Mouse (Mus musculus) lung, adult 2 months (tissue): Measurements from ENCODE around the gene Nav2. TPM values are rescaled to one million over a fixed set of nuclear protein-coding genes. Genes with fewer than 3 reads are reported as not detected.

Source experiments
- DNase-seq: peaks from one replicate; pipeline ENCODE4 v3.0.0; 2022
- H3K4me1 ChIP-seq: fragments of 200-500 bp; 2 replicates; pipeline ENCODE4 v1.6.1; 2011; ENCODE audit warnings: low read length; ENCODE audit not compliant: control insufficient read depth, insufficient read depth
- H3K4me3 ChIP-seq: fragments of 200-500 bp; replicated peaks from 2 replicates; pipeline ENCODE3; 2011; ENCODE audit warnings: low read depth, mild to moderate bottlenecking, control low read depth, low read length; ENCODE audit errors: extremely low read depth
- CTCF ChIP-seq: fragments of 200-500 bp; IDR thresholded peaks from 2 replicates; pipeline ENCODE4 v1.5.1; 2011; ENCODE audit warnings: mild to moderate bottlenecking, low read length, control low read depth; ENCODE audit not compliant: insufficient read depth
- POLR2A ChIP-seq: fragments of 200-500 bp; IDR thresholded peaks from 2 replicates; pipeline ENCODE4 v1.6.1; 2011; ENCODE audit warnings: low read depth, mild to moderate bottlenecking, control low read depth, low read length, borderline replicate concordance; ENCODE audit errors: extremely low read depth
- WGBS: fragments of 180-500 bp; shearing (Covaris S2); methylation state at CpG from one replicate; pipeline ENCODE4 v1.1.7; 2018; 5-methylcytosine and 5-hydroxymethylcytosine counted together
- polyA plus RNA-seq: library from polyadenylated mRNA; depleted of rRNA; stranded (reverse); fragments of >200 nt; gene quantifications from 2 replicates; pipeline ENCODE4 v1.2.3, GENCODE M21; 2012

Gene Nav2
- polyA plus RNA-seq, 1 experiment, result 33.9 TPM

DNA sequence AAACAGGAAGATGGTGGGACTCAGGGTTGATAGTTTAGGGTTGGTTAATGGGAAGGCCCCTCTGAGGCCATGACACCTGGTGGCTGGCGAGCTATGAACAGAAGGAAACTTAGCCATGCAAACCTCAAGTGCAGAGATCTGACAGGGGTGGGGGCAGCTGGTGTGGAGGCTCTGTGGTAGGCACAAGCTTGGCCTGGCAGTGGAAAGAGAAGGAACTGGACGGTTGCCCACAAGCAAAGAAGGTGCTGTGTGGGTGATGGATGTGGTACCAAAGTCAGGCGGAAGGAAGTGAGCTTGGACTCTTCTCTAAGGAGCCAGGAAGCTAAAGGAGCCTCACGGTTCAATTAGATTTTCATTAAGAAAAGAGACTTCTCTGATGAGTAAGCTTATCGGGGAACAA lies 501.7 kb downstream of the Nav2 start:
- Histone ChIP-seq H3K4me3 (no peak overlapping the region), H3K4me1 (no peaks in the 10 kb centered on the region)
- no peak for DNase-seq
- WGBS, result 69% methylated on average over 5 of the region's 5 CpGs
- TF ChIP-seq POLR2A, result no peak
- no peak for TF ChIP-seq CTCF

DNA sequence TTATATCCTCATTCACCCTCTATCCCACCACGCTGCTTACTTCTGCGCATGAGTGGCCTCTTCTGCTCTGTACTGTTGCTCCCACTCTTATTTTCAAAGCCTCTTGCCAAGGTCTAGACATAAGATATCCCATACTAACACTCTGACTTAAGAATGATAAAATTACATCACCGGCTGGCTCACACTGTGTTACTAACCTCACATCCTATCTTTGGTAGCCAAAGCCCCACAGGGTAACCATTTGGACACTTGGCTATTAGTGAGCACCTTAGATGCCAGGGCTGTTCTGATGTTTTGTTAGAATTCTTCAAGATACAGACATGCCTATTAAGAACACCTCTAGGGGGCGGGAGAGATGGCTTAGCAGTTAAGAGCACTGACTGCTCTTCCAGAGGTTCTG lies 502.4 kb downstream of the Nav2 start:
- 84% methylated on average over 4 of the region's 4 CpGs for WGBS
- Histone ChIP-seq H3K4me1 (no peaks in the 10 kb centered on the region), H3K4me3 (no peak overlapping the region)
- DNase-seq, result no peak
- TF ChIP-seq POLR2A (no peak), CTCF (no peak)

DNA sequence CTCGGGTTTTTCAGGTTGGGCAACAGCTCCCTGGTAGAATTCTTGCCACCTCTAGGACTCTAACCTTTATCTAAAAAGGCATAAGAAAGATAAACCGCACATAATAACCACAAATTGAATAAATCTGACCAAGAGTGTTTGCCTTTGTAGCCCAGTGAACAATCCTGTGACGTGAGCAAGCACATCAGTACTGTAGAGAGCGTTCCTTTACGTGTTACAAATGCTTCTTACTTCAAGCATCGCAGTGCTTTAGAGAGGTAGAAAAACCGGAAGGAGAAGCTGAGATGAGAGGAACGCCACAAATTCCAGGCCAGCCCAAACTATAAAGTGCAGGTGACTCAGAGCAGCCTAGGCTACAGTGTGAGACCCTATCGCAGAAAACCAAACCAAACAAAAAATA lies 503.3 kb downstream of the Nav2 start:
- no peak for TF ChIP-seq CTCF
- TF ChIP-seq POLR2A, result no peak
- DNase-seq, result no peak
- Histone ChIP-seq H3K4me3 (no peak overlapping the region), H3K4me1 (no peaks in the 10 kb centered on the region)
- WGBS, result 70% methylated on average over 9 of the region's 9 CpGs

GRCm38 (mm10) chr7:49415131-49415530 lies 506.6 kb downstream of the Nav2 start:
- no peak for DNase-seq
- 82% methylated on average over 7 of the region's 7 CpGs for WGBS
- Histone ChIP-seq H3K4me3 (no peak overlapping the region), H3K4me1 (no peaks in the 10 kb centered on the region)
- TF ChIP-seq POLR2A, result no peak
- no peak for TF ChIP-seq CTCF

DNA sequence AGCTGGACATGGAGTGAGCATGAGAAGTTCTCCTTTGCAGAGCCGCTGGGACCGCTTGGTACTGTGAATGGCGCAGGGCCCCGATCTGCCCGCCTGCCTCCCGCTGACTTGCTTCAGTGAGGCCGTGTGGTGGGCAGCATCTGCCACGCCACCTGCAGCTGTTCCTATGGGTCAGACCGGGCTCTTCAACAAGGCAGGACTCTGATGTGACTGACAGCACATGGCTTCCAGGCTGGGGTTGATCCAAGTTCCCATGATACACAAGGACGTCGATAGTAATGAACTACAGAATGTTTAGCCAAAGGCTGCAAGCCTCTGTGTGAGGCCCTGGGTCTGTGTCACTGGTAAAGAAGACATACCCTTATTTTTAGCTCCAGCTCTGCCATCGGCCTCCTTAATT lies 507.2 kb downstream of the Nav2 start:
- H3K4me1 ChIP-seq, result no peaks in the 10 kb centered on the region
- WGBS, result 94% methylated on average over 12 of the region's 12 CpGs
- no peak overlapping the region for H3K4me3 ChIP-seq
- TF ChIP-seq POLR2A (no peak), CTCF (no peak)
- DNase-seq, result no peak

DNA sequence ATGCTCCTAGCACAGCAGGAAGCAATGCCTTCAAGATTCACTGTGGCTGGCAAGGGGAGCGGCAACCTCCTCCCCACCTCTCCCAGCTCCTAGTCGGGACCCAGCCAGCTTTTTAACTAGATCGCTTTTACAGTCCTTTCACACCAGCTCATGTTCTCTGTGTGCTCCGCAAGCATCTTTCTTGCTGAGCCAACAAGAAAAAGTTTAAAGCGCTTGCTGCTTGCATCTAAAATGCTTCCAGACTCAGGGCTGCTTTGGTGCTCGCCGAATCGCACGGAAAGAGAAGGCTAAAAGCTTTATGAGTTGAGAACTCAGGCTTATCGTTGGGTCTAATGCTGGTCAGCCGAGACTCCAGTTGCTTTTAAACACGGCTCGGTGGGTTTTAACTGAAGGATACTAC lies 510.3 kb downstream of the Nav2 start:
- no peaks in the 10 kb centered on the region for H3K4me1 ChIP-seq
- DNase-seq, result no peak
- H3K4me3 ChIP-seq, result no peak overlapping the region
- WGBS, result 86% methylated on average over 13 of the region's 13 CpGs
- TF ChIP-seq CTCF (no peak), POLR2A (no peak)

GRCm38 (mm10) chr7:49420139-49420802 lies 511.8 kb downstream of the Nav2 start:
- Histone ChIP-seq H3K4me3 (no peak overlapping the region), H3K4me1 (no peaks in the 10 kb centered on the region)
- no peak for DNase-seq
- no peak for TF ChIP-seq POLR2A
- no peak for TF ChIP-seq CTCF
- 74% methylated on average over 17 of the region's 17 CpGs for WGBS

- no peak for DNase-seq
- no peak for TF ChIP-seq POLR2A
- TF ChIP-seq CTCF, result no peak
- Histone ChIP-seq H3K4me3 (no peak overlapping the region), H3K4me1 (no peaks in the 10 kb centered on the region)
- WGBS, result 41% methylated on average over 4 of the region's 4 CpGs
These were observed 512.7 kb downstream of the Nav2 start for GRCm38 (mm10) chr7:49421261-49421660.

- TF ChIP-seq POLR2A (no peak), CTCF (no peak)
- WGBS, result 84% methylated on average over 6 of the region's 6 CpGs
- Histone ChIP-seq H3K4me1 (no peaks in the 10 kb centered on the region), H3K4me3 (no peak overlapping the region)
- no peak for DNase-seq
These were observed 515.4 kb downstream of the Nav2 start for GRCm38 (mm10) chr7:49423943-49424342.

- H3K4me1 ChIP-seq, result no peaks in the 10 kb centered on the region
- peak; percentile 35 for DNase-seq
- no peak overlapping the region for H3K4me3 ChIP-seq
- WGBS, result 42% methylated on average over 4 of the region's 4 CpGs
- TF ChIP-seq POLR2A (no peak), CTCF (peak; percentile 67)
These were observed 517.5 kb downstream of the Nav2 start for GRCm38 (mm10) chr7:49426060-49426459.
